Mouse (Mus musculus) spleen, adult 2 months (tissue): ENCODE data around the gene Mfsd2b. TPM values are rescaled to one million over a fixed set of nuclear protein-coding genes. Genes with fewer than 3 reads are reported as not detected.

Experiments
- DNase-seq, 2 experiments: peaks; one replicate each; pipeline versions ENCODE4 v3.0.0 to v3.0.0-alpha.2; 2012 to 2021; ENCODE audit warnings: low spot score in 2 of 2, low read depth in 1 of 2
- H3K27ac ChIP-seq: fragments of 200-500 bp; 2 replicates; pipeline ENCODE4 v1.5.1; 2012; ENCODE audit warnings: low read length, inconsistent platforms; ENCODE audit not compliant: insufficient read depth
- H3K27me3 ChIP-seq: fragments of 200-500 bp; 2 replicates; pipeline ENCODE4 v1.6.1; 2012; ENCODE audit warnings: mild to moderate bottlenecking, moderate library complexity, low read length, inconsistent platforms; ENCODE audit not compliant: control insufficient read depth, insufficient read depth
- H3K36me3 ChIP-seq: fragments of 200-500 bp; 2 replicates; pipeline ENCODE4 v1.6.1; 2012; ENCODE audit warnings: mild to moderate bottlenecking, low read length, inconsistent platforms; ENCODE audit not compliant: control insufficient read depth, insufficient read depth
- H3K4me1 ChIP-seq: fragments of 200-500 bp; 2 replicates; pipeline ENCODE4 v1.6.1; 2011; ENCODE audit warnings: inconsistent platforms; ENCODE audit not compliant: control insufficient read depth, insufficient read depth, insufficient read length
- H3K4me3 ChIP-seq: fragments of 200-500 bp; 2 replicates; pipeline ENCODE4 v1.5.1; 2011; ENCODE audit warnings: mild to moderate bottlenecking, inconsistent platforms; ENCODE audit not compliant: insufficient read depth, insufficient read length; ENCODE audit errors: extremely low read depth
- CTCF ChIP-seq: fragments of 200-500 bp; IDR thresholded peaks from 2 replicates; pipeline ENCODE4 v1.5.1; 2011; ENCODE audit warnings: mild to moderate bottlenecking, inconsistent platforms; ENCODE audit not compliant: insufficient read depth, insufficient read length, insufficient replicate concordance; ENCODE audit errors: extremely low read depth
- POLR2A ChIP-seq: fragments of 200-500 bp; IDR thresholded peaks from 2 replicates; pipeline ENCODE4 v1.6.1; 2011; ENCODE audit warnings: low read depth, low read length, inconsistent platforms
- WGBS: fragments of 180-500 bp; shearing (Covaris S2); methylation state at CpG from one replicate; pipeline ENCODE4 v1.1.7; 2018; 5-methylcytosine and 5-hydroxymethylcytosine counted together
- polyA plus RNA-seq: library from polyadenylated mRNA; depleted of rRNA; stranded (reverse); fragments of >200 nt; gene quantifications from 2 replicates; pipeline ENCODE4 v1.2.3, GENCODE M21; 2012

Mfsd2b gene
- polyA plus RNA-seq, 1 experiment: 38.2 TPM

- TF ChIP-seq CTCF (no peak), POLR2A (no peak)
- peaks cover 6% of the 10 kb centered on the region for H3K4me1 ChIP-seq
- H3K4me3 ChIP-seq: peak within 1 kb of the TSS; percentile 60
- WGBS: 2% methylated on average over 37 of the region's 37 CpGs
- no peak within 1 kb of the TSS for H3K27ac ChIP-seq
- no peak for DNase-seq
- no peaks in the 10 kb centered on the region for H3K36me3 ChIP-seq
- peaks cover 6% of the 10 kb centered on the region for H3K27me3 ChIP-seq
Observed at GRCm38 (mm10) chr12:4841392-4841887, 32.7 kb downstream of the Mfsd2b start, which contains the start of gene Fkbp1b. Gene Fkbp1b, minus strand, starts transcription at chr12:4841591.

- peaks cover 6% of the 10 kb centered on the region for H3K27me3 ChIP-seq
- H3K27ac ChIP-seq: no peak overlapping the region
- H3K36me3 ChIP-seq: no peaks in the 10 kb centered on the region
- DNase-seq: no peak
- WGBS: 9% methylated on average over 11 of the region's 11 CpGs
- peak overlapping the region; percentile 60 for H3K4me3 ChIP-seq
- H3K4me1 ChIP-seq: peaks cover 6% of the 10 kb centered on the region
- no peak for TF ChIP-seq POLR2A
- TF ChIP-seq CTCF: no peak
Observed at GRCm38 (mm10) chr12:4840741-4841140, 33.4 kb downstream of the Mfsd2b start.

GRCm38 (mm10) chr12:4840010-4840409, 34.1 kb downstream of the Mfsd2b start:
- no peaks in the 10 kb centered on the region for H3K36me3 ChIP-seq
- peaks cover 6% of the 10 kb centered on the region for H3K27me3 ChIP-seq
- no peak overlapping the region for H3K27ac ChIP-seq
- 21% methylated on average over 6 of the region's 6 CpGs for WGBS
- no peak overlapping the region for H3K4me3 ChIP-seq
- TF ChIP-seq POLR2A (no peak), CTCF (no peak)
- peaks cover 6% of the 10 kb centered on the region for H3K4me1 ChIP-seq
- no peak for DNase-seq

GRCm38 (mm10) chr12:4836959-4837358, 37.2 kb downstream of the Mfsd2b start:
- 87% methylated on average over 4 of the region's 4 CpGs for WGBS

GRCm38 (mm10) chr12:4827256-4827655, 46.9 kb downstream of the Mfsd2b start:
- Histone ChIP-seq H3K4me3 (no peak overlapping the region), H3K36me3 (peaks cover 19% of the 10 kb centered on the region), H3K27me3 (no peaks in the 10 kb centered on the region), H3K4me1 (no peaks in the 10 kb centered on the region), H3K27ac (no peak overlapping the region)
- TF ChIP-seq CTCF (no peak), POLR2A (no peak)
- no peak for DNase-seq
- WGBS: 95% methylated on average over 3 of the region's 3 CpGs

More at GRCm38 (mm10) chr12:4836959-4837358, 37.2 kb downstream of the Mfsd2b start:
- no peak for DNase-seq
- Histone ChIP-seq H3K27me3 (peaks cover 6% of the 10 kb centered on the region), H3K36me3 (no peaks in the 10 kb centered on the region), H3K4me1 (peaks cover 6% of the 10 kb centered on the region), H3K27ac (no peak overlapping the region), H3K4me3 (no peak overlapping the region)
- TF ChIP-seq POLR2A: no peak
- TF ChIP-seq CTCF: no peak

- DNase-seq: peak; percentile 94 to 99
- TF ChIP-seq POLR2A (peak; percentile 43), CTCF (no peak)
- peak within 1 kb of the TSS; percentile 78 for H3K4me3 ChIP-seq
- peak within 1 kb of the TSS; percentile 72 for H3K27ac ChIP-seq
- under 1% methylated on average over 49 of the region's 49 CpGs for WGBS
- peaks cover 2% of the 10 kb centered on the region; the same call in 1 of the 2 replicates for H3K4me1 ChIP-seq
- H3K27me3 ChIP-seq: no peaks in the 10 kb centered on the region
- peaks cover 10% of the 10 kb centered on the region for H3K36me3 ChIP-seq
Observed at GRCm38 (mm10) chr12:4817361-4818101, 56.6 kb downstream of the Mfsd2b start, which contains the start of gene Sf3b6. Gene Sf3b6, plus strand, starts transcription at chr12:4817544.

GRCm38 (mm10) chr12:4816680-4817360, 57.3 kb downstream of the Mfsd2b start:
- no peaks in the 10 kb centered on the region for H3K27me3 ChIP-seq
- TF ChIP-seq POLR2A (no peak), CTCF (no peak)
- H3K27ac ChIP-seq: peak overlapping the region; percentile 71
- H3K4me3 ChIP-seq: peak overlapping the region; percentile 78
- peaks cover 7% of the 10 kb centered on the region for H3K36me3 ChIP-seq
- H3K4me1 ChIP-seq: peaks cover 2% of the 10 kb centered on the region; the same call in 1 of the 2 replicates
- 8% methylated on average over 24 of the region's 24 CpGs for WGBS
- DNase-seq: no peak
